Mouse (Mus musculus) liver, adult 2 months (tissue): ENCODE results near the gene Plek.

Experiments used
- CTCF ChIP-seq: fragments of 200-500 bp; IDR thresholded peaks from 2 replicates; pipeline ENCODE4 v1.5.1; 2011; ENCODE audit warnings: low read depth, low read length, control low read depth
- POLR2A ChIP-seq: fragments of 200-500 bp; IDR thresholded peaks from 2 replicates; pipeline ENCODE4 v1.6.1; 2011; ENCODE audit warnings: low read length, control low read depth; ENCODE audit not compliant: insufficient read depth; ENCODE audit errors: extremely low read depth

- TF ChIP-seq CTCF (no peak), POLR2A (no peak)
These were observed 80.2 kb downstream of the Plek start for GRCm38 (mm10) chr11:16972027-16972426.
